Mouse (Mus musculus) spleen, embryonic (tissue): ENCODE measurements around the gene Mecom.
"Not testable (repeated sequence)": the region's sequence is repeated elsewhere in the genome, so short reads cannot be mapped to it uniquely, and the experiment has no call there.

Experiments
- CTCF ChIA-PET: fragments of 350-600 bp; sonication (Branson Sonifier 250); formaldehyde crosslinking; loops from one replicate; lab custom pipeline; 2022; lab: Charles Lee

Gene Mecom

DNA sequence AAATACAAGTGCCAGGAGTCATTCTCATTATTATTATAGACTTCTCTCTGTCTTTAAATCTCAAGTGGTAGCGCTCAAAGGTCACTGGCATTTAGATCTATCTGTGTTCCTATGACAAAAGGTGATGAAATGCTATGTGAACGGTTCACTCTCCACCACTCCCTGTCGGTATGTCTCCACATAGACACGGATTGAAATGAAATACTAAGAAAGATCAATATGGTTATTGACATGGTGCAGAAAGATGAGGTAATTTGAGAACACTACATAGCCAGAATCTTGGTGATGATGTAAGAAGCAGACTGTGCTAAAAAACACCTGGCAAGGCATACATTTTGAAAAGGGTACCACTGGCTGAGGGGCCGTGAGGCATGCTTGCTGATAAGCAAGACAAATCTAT lies 294.1 kb downstream of the Mecom start:
- CTCF ChIA-PET: no interaction called here

DNA sequence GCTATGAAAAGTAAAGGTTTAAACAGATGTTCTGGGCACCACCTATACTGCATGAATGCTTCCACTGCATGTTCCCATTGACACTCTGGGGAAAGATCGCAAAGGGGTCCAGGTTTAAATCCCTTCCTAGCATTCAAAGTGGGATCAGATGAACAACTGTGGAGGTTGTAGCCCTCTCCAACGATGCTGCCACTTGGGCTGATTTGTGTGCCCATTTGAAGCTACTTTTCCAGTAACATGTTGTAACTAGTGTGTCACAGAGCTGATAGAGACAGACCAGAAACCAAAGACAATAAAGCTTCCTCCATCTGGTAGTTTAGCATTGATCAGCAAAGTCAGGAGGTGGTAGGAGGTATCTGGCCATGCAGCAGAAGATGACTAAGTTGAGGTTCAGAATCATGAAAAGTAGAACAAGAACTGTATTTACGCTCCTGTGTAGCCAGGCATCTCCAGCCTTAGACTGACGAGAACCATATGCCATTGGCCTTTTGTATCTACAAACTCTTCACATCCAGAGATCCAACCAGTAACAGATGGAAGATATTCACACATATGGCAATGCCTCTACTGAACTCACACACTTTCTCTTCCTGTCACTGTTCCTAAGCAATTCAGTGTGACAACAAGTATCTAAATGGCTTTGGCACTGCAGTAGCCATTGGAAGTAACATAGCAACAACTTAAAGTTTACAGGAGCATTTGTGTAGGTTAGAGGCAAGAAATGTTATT lies 299.0 kb downstream of the Mecom start:
- CTCF ChIA-PET: no interaction called here

DNA sequence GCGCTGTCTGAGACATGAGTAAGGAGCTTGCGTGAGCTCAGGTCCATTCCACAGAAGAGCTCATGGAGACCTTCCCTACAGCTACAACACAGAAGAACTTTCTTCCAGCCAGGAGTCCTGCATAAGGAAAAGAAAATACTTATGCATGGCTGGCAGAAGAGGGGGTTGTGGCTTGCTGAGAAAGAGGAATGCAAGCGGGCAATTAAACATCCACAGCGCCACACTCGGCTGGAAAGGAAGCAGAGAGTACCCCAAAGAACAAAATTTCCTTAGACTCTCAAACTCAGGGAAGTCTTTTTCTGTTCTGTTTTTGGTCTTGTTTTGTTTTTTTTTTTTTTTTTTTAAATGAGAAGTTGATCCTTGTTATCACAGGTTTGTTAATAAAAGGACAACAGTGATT lies 300.6 kb downstream of the Mecom start:
- CTCF ChIA-PET: no interaction called here

DNA sequence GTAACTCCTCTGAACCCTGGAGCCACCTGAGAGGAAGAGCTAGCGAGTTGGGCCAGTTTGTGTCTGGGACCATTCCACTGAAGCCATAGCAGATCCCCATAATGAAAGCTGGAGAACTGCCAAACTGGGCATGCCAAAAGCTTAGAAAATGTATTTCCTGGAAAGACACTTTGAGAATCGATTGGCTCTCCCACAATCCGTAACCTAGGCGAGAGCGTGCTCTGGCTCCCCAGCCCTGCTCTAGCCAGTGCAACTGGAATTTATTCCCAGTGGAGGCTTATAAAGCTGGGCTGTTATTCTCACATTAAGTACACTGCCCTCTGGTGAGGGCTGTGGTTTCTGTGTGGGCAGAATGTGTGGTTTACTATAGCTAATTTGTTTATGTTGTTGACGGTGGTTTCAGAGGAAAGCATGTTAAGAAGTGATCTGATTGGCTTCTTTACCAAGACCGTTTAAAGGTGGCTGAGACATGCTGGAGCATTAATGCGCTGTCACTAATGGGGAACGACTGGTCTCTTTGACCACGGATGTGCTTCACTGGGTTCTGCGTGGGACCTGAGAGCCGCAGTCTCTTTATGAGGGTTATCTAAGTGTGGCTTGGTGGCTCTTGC lies 301.3 kb downstream of the Mecom start:
- CTCF ChIA-PET: no interaction called here

DNA sequence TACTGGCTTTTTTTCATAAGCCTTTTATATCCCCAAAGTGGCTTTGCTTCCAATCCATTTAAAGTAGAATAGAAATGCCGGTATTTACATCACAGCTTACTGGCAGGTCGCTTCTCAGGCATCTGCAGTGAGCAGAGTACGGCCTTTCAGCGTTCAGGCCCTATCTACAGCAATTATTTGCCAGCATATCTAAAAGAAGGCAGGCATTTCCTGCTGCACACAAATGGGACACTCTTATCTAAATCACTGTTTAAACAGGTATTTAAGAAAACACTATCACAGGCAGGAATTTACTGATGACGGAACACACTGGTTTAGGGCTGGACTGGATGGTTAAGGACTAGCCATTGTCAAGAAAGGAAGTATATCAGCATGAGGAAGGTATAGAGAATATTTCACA lies 301.9 kb downstream of the Mecom start:
- CTCF ChIA-PET: no interaction called here

DNA sequence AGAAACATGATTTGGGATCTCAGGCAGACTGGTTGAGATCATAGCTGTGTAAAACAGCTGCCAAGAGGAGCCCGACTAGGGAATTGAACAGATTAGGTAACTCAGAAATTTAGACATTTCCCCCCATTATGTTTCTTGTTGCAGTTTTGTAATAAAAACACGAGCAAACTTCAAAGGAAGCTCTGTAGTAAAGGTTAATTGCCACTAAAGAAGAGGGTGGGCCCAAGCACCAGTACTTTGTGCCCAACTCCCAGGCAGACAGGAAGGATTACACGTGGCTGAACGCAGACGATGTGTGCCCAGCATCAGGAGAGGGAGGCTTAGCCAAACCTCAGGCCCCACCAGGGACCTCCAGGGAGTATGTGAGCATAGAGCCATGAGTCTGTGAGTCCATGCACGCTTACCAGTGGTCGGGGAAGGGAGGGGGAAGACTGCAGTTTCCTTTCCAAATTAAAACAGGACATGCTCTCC lies 303.4 kb downstream of the Mecom start:
- CTCF ChIA-PET: no interaction called here

DNA sequence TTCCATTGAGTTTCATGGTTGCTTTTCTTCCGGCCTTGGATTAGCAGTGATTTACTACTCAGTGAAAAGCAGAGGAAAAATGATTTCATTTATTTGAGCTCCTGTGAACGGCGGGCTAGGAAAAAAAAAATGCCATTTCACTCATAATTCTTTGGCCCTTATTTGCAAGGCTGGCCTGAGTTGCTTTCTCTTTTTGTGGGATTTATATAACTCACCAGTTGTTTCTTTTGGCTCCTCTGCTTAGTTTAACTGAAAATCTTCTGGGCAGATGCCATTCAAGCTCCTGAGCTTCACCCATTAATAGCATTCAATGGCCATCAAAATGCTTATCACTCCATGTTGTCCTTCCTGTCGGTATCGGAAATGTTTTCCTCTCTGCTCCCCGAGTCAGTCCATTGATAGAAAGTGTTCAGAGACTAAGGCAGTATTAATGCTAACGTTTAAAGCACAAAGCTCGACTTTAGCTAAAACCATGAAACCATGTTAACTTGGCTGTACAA lies 304.0 kb downstream of the Mecom start:
- CTCF ChIA-PET: no interaction called here

DNA sequence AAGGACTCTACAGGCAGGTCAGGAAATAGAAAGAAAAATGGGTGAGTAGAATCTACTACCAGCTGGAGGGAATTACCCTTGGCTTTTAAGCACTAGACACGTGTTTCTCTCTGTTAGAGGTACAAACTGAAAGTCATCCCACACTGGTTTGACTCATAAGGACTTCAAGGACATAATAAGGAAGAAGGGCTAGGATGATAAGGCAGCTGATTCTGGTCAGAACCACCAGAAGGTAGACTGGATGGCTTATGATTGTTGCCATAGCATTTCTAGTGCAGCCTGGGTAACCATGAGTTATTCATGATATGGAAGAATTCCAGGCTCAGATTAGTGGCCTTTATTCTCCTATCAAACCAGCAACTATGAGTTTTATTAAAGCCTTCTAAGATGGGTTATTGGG lies 308.4 kb downstream of the Mecom start:
- CTCF ChIA-PET: no interaction called here

DNA sequence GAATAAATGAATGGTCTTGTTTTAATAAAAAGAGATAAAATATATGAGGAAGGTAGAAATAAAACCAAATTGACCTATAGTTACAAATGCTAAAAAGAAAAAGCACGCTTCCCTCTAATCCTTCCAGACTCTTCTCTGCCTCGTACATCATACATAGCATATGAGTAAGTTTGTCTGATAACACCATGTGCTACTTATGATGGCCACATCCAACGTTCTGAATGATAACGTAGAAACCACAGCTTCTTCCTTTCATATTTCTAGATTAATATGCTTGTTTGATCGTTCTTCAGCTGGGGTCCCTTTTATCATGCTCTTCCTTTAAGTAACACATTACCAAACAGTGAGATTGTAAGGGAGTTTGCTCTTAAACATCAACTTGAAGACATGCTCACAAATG lies 310.3 kb downstream of the Mecom start:
- CTCF ChIA-PET: no interaction called here

DNA sequence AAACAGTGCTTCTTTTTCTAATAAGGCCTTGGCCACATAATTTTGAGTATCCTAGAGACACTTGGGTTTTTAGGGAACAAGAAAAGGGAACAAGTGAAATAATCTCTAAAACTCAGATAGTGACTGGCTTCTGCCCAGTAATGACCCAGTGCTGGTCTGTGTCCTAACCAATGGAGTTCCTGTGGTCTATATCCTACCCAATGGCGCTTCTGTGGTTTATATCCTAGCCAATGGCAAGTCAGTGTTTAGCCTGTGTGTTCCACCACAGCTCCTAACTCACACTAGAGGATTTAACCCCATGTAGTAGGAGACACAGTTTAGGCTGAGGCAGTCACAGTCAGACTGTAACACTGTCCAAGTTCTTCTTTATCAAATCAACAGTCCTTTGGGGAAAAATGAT lies 313.8 kb downstream of the Mecom start:
- CTCF ChIA-PET: no interaction called here

DNA sequence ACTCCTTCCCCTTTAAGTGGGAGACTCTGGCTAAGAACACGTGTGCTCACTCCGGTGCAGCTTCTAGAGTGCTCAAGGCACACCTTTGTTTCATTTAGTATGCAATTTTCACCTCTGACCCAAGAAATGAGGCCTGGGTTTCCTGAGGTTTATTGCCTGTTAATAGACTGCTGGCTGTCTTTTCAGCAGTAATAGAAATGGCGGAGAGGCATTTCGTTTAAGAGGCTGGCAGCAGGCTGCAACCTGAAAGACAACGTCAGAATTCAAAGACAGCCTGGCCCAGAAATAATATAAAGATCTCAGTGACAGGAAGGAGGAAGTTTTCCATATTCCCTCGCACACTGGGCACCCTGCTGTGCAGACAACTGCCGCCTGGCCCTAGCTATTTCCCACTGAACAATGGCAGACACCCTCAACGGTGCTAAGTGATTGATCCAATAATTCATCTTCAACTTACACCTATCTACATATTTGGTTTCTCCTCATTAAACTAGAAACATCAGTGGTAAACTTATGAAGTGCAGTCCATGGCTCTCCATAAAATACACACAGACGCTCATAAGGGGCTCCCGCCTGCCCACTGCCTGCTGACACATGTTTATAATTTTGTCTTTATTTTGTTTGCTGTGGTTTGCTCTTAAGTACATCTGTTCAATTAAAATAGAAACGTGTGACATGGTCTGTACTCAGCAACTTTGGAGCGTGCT lies 319.7 kb downstream of the Mecom start:
- CTCF ChIA-PET: no interaction called here

DNA sequence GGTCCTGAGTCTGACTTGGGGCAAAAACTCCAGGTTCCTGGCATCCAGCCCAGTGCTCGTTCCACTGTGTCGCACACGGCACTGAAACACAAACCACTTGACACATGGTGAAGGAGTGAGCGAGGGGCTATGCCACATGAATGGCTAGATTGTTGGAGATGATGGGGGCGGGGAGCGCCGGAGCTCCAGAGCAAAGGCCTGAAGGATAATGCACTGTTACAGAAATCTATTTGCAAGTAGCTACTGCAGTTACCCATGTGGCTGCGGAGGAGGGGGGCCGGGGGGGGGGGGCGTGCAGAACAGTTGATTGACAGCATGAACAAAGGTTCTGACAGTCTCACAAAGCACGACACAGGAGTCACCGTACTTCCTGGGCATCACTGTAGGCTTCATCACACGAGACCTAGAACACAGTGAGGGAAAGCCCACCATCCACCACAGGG lies 320.9 kb downstream of the Mecom start:
- CTCF ChIA-PET: no interaction called here

DNA sequence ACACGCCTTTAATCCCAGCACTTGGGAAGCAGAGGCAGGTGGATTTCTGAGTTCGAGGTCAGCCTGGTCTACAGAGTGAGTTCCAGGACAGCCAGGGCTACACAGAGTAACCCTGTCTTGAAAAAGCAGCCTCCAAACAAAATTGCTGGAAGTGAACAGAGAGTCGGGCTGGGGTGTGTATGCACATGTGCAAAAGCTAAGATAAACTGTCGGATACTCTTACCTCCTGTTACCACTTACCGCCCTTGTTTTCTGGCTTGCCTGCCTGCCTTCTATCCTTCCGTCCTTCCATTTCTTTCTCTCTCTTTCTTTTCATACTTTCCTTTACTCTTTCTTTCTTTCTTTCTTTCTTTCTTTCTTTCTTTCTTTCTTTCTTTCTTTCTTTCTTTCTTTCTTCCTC lies 322.6 kb downstream of the Mecom start:
- CTCF ChIA-PET: not testable (repeated sequence)

DNA sequence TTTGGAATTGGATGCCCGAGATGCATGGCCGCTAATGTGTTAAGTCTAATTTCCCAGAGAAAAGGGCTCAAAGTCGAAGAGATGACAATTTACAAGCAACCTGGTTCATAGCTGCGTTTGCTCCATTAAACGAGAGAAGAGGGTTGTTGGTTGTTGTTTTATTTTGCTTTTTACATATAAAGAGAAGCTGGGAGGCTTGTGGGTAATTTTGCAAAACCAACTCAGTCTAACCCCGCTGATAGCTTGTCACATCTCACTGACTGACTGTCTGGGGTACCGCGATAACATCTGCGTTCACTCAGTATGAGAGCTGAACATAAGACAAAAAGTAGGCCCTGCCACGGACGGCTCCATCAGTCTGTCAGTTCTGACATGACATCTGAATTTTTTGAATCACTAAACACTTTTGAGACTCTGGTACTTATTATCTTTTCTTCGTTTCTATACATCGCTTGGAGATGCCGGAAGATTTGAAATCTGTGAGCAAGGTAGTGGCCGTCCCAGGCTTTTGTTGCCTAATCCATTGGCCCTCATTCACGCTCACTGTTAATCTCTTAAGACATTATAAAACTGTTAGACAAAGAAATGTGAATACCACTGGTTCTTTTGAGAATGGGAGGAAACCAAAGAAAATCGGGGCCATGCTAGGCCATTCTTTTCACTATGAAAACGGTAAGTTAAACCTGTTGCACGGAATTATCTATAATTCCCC lies 327.0 kb downstream of the Mecom start:
- CTCF ChIA-PET: no interaction called here

DNA sequence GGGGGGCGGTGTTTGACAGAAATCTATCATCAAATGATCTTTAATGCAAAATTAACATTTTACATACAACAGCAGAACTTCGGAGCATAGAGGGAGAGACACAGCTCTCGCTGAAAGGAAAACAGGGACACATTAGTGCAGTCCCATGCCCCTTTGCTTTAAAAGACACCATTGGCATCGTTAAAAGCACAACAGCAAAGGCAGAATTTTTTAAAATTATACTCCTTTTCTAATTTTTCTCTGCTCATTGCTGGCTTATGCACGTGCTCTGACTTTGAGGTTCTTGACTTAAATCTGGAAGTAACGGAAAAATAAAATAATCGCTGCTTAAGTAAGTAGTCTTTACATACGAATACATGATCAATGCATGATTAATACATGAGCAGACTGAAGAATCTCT lies 327.9 kb downstream of the Mecom start:
- CTCF ChIA-PET: no interaction called here

DNA sequence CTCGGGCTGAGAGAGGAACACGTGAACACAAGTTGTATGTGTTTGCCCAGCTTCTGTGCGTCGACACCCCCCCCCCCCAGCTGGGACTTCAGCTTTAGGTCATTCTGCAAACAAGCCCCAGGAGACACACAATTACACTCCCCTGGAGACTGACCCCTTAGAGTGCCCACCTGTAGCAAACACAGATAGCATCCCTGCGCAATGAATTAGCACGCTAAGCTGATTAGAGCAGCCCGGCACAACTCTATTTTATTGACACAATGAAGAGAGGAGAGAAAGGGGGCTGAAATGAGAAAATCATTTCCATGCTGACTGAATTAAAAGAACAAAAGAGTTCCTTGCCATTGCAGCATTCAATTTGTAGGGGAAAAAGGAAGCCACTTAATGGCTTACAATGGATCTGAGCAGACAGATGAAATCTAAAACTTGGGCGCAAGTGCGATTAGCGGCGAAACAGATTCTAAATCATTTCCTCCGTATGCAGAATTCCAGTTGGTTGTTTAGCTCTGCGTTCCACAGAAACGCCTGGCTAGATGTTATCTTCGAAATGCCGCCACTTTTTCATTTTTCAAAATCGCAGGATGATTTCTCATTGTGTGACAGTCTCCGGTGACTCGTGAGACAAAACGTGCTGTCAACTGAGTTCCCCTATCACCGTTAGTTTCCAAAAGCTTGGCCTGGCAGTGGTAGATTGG lies 328.5 kb downstream of the Mecom start:
- CTCF ChIA-PET: no interaction called here

DNA sequence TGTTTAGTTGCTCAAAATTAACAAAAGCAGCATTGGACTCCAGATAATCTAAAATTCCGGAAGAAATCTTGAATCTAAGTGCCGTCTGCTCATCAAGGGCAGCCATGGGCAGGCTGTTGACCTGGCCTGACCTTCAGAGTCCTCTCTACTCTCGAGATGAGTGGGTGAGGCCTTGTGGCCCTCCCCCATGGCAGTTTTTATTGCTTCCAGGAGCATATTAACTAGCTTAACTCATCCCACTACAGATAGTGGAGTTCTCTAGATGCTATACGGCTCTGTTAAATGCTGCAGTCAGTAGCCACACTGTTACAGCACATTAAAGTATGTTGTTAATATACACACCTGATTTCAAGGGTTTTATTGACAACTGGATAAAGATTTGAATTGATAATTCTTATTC lies 333.2 kb downstream of the Mecom start:
- CTCF ChIA-PET: no interaction called here

DNA sequence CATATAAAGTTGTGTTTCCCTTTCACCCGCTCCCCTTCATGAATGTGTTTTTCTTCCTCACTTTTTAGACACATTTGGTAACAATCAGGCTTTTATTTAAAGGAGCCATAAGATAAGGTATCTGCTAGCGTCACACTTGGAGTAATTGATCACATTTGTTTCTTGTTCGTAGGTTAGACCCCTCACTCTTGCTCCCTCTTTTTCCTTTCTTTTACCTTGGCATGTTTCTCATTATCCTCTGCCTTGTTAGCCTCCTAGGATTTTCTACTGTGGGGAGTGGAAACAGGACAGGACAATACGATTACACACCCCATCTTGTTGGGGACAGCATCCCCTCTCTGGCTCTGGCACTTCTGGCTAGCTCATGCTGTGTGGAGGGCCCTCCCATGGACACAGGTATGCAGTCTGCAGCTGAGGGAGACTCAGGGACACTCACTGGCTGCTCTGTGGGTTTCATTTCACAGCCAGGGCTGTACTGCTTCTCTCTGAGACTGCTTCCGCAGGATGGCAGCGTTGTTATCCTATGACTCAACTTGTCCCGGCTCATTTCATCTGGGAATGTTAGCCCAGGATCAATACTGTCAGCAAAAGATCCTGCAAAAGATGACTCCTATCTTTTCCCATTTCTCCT lies 334.2 kb downstream of the Mecom start:
- CTCF ChIA-PET: no interaction called here

DNA sequence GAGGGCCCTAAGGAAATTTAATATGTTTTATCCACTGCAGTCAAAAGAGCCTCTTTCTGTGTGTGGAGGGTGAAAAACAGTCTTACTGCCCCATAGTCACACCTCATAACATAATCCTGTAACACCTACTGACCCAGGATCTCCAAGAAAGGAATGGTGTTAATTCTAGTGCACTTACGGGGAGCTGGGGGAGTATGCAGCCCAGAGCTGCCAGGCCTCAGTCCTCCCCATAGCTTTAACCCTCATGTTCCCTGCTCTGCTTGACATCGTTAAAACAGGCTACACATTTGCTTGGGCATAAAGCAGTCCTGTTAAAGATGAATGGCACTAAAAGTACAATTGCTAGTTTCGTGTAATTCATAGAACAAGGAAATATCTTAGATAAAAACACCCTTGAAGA lies 335.0 kb downstream of the Mecom start:
- CTCF ChIA-PET: interaction anchor here (0.7 kb wide), 1 partner anchor 9 kb away, joined by 8 read pairs; no protein-coding TSS in a partner anchor

DNA sequence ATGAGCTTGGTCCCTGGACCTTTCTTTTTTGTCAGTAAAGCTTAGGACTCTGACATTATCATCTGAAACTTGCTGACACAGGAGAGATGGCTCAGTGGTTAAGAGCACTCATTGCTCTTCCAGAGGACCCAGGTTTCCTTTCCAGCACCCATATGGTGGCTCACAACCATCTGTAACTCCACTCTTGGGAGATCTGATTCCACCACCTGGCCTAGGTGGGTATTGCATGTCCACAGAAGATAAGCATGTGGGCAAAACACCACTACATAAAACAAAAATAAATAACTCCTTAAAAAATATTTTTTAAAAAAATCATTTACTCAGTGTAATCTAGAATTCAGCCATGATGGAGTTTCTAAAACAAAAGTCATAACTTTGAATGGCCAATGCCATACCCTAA lies 338.7 kb downstream of the Mecom start:
- CTCF ChIA-PET: no interaction called here

DNA sequence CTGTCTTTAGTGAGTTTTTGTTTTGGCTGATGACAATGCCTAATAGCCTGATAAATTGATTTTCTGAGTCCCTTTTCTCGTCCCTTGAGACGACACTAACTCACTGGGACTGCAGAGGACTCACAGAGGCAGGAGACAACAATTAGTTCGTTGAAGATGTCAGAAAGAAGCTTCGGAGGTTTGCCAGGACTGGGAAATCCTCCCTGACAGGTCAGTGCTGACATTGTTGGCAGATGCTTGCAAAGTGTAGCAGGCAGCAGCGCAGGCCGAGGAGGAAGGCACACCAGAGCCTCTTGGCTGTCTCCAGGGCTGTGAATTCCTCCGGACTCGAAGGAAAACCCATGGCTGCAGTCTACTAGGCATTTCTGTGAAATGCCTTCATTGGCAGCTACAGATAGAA lies 339.9 kb downstream of the Mecom start:
- CTCF ChIA-PET: interaction anchor here (0.6 kb wide), 1 partner anchor 18 kb away, joined by 13 read pairs; no protein-coding TSS in a partner anchor
